ENCODE assay signal across 25 mouse cellular contexts in genomic region chr1:148797110-148797509, GRCm38 (mm10).
DNase-seq lines count a peak whose midpoint lies in the region; ATAC-seq and TF ChIP-seq lines count a peak whose summit lies in the region.
"Had no signal": no experiment of that assay in that cellular context is flagged by ENCODE, and none has a peak within 500 bp of the region (broad histone marks: within the 10 kb centered on the region; RNA-seq: fewer than 3 reads in every experiment).

No protein-coding gene starts in this region.

- no peak overlapping the region for H3K4me2 ChIP-seq in embryonic facial prominence, embryonic 11.5 days (ENCODE audit: low read depth, low read length)
- H3K4me2 ChIP-seq in midbrain, embryonic 12.5 days (replicated peaks) = no peak overlapping the region
- H3K4me2 ChIP-seq in midbrain, embryonic 11.5 days = no peak overlapping the region
- no peak overlapping the region for H3K4me2 ChIP-seq in midbrain, embryonic 16.5 days (ENCODE audit: low read length)
- no peak overlapping the region for H3K4me2 ChIP-seq in midbrain, embryonic 15.5 days
- H3K4me2 ChIP-seq: embryonic facial prominence, embryonic 13.5 days; forebrain, embryonic 12.5 days; heart, embryonic 12.5 days; heart, embryonic 15.5 days; hindbrain, embryonic 15.5 days had no signal

- peak; percentile 32 for DNase-seq in embryonic facial prominence, embryonic 11.5 days (ENCODE audit: low spot score)
- DNase-seq in embryonic facial prominence, embryonic 10.5 days (ENCODE audit: low spot score) = no peak
- DNase-seq in midbrain, embryonic 11.5 days (ENCODE audit: low spot score, missing footprints) = no peak
- DNase-seq in retina, postnatal 1 day = peak; percentile 23
- no peak for DNase-seq in left cerebral cortex, adult 2 months (ENCODE audit: extremely low spot score in 1 of 2, low spot score in 2 of 2)
- DNase-seq: adrenal gland, postnatal 10 days; cerebellum, adult 18-20 months; cerebellum, adult 9-10 months; cerebellum, postnatal 14 days; forebrain, postnatal 0 days; gastrocnemius, adult 2 months; gastrocnemius, postnatal 14 days; heart, adult 18-20 months; heart, postnatal 10 days; heart, postnatal 36 days had no signal

- H3K4me3 ChIP-seq in embryonic facial prominence, embryonic 11.5 days (ENCODE audit: low read depth, low read length) = no peak overlapping the region
- no peak overlapping the region for H3K4me3 ChIP-seq in embryonic facial prominence, embryonic 10.5 days
- no peak overlapping the region for H3K4me3 ChIP-seq in midbrain, embryonic 12.5 days
- H3K4me3 ChIP-seq in midbrain, embryonic 11.5 days (ENCODE audit: low read depth, low read length) = no peak overlapping the region
- no peak overlapping the region for H3K4me3 ChIP-seq in midbrain, embryonic 16.5 days (ENCODE audit: low read depth, low read length)
- no peak overlapping the region for H3K4me3 ChIP-seq in midbrain, embryonic 15.5 days
- H3K4me3 ChIP-seq in left cerebral cortex, adult 2 months = no peak overlapping the region
- H3K4me3 ChIP-seq: embryonic facial prominence, embryonic 13.5 days; erythroblast, embryonic 14.5 days; forebrain, embryonic 12.5 days; gastrocnemius, adult 2 months; heart, embryonic 12.5 days; heart, embryonic 15.5 days; hindbrain, embryonic 15.5 days had no signal

- no peak for TF ChIP-seq CTCF in left cerebral cortex, adult 2 months (IDR thresholded peaks at IDR 0.05)

- H3K9me3 ChIP-seq in embryonic facial prominence, embryonic 11.5 days (replicated peaks; ENCODE audit: control insufficient read depth, low read length) = no peaks in the 10 kb centered on the region
- H3K9me3 ChIP-seq in embryonic facial prominence, embryonic 10.5 days = no peaks in the 10 kb centered on the region
- H3K9me3 ChIP-seq in midbrain, embryonic 12.5 days = no peaks in the 10 kb centered on the region
- H3K9me3 ChIP-seq in midbrain, embryonic 11.5 days (ENCODE audit: control insufficient read depth, low read length) = no peaks in the 10 kb centered on the region
- no peaks in the 10 kb centered on the region for H3K9me3 ChIP-seq in midbrain, embryonic 16.5 days (replicated peaks; ENCODE audit: control insufficient read depth, low read length, poor library complexity, severe bottlenecking)
- no peaks in the 10 kb centered on the region for H3K9me3 ChIP-seq in midbrain, embryonic 15.5 days
- H3K9me3 ChIP-seq: embryonic facial prominence, embryonic 13.5 days; forebrain, embryonic 12.5 days; heart, embryonic 12.5 days; heart, embryonic 15.5 days; hindbrain, embryonic 15.5 days had no signal

- no peaks in the 10 kb centered on the region for H3K27me3 ChIP-seq in embryonic facial prominence, embryonic 11.5 days (ENCODE audit: control insufficient read depth, insufficient read depth, low read length)
- H3K27me3 ChIP-seq in embryonic facial prominence, embryonic 10.5 days (replicated peaks; ENCODE audit: low read depth, poor library complexity, severe bottlenecking) = no peaks in the 10 kb centered on the region
- H3K27me3 ChIP-seq in midbrain, embryonic 12.5 days = no peaks in the 10 kb centered on the region
- H3K27me3 ChIP-seq in midbrain, embryonic 11.5 days (ENCODE audit: control insufficient read depth, insufficient read depth, low read length) = no peaks in the 10 kb centered on the region
- no peaks in the 10 kb centered on the region for H3K27me3 ChIP-seq in midbrain, embryonic 16.5 days (ENCODE audit: control insufficient read depth, insufficient read depth, low read depth, low read length)
- H3K27me3 ChIP-seq in midbrain, embryonic 15.5 days (replicated peaks) = no peaks in the 10 kb centered on the region
- H3K27me3 ChIP-seq: embryonic facial prominence, embryonic 13.5 days; forebrain, embryonic 12.5 days; heart, embryonic 12.5 days; heart, embryonic 15.5 days; hindbrain, embryonic 15.5 days; Patski had no signal

- H3K36me3 ChIP-seq in embryonic facial prominence, embryonic 11.5 days (replicated peaks; ENCODE audit: control insufficient read depth, insufficient read depth, low read depth, low read length) = no peaks in the 10 kb centered on the region
- no peaks in the 10 kb centered on the region for H3K36me3 ChIP-seq in embryonic facial prominence, embryonic 10.5 days (replicated peaks)
- no peaks in the 10 kb centered on the region for H3K36me3 ChIP-seq in midbrain, embryonic 12.5 days
- no peaks in the 10 kb centered on the region for H3K36me3 ChIP-seq in midbrain, embryonic 11.5 days (ENCODE audit: control insufficient read depth, insufficient read depth, low read length)
- no peaks in the 10 kb centered on the region for H3K36me3 ChIP-seq in midbrain, embryonic 16.5 days (ENCODE audit: control insufficient read depth, insufficient read depth, low read length)
- no peaks in the 10 kb centered on the region for H3K36me3 ChIP-seq in midbrain, embryonic 15.5 days (replicated peaks)
- H3K36me3 ChIP-seq: embryonic facial prominence, embryonic 13.5 days; forebrain, embryonic 12.5 days; heart, embryonic 12.5 days; heart, embryonic 15.5 days; hindbrain, embryonic 15.5 days had no signal

- no peak for ATAC-seq in embryonic facial prominence, embryonic 11.5 days (replicated peaks; ENCODE audit: insufficient number of reproducible peaks, low FRiP score, low TSS enrichment, low read depth)
- ATAC-seq in midbrain, embryonic 12.5 days (ENCODE audit: low FRiP score, low read depth) = peak; percentile 52; the same call in 1 of the 2 replicates
- no peak for ATAC-seq in midbrain, embryonic 11.5 days (ENCODE audit: low FRiP score)
- peak; percentile 42; the same call in 1 of the 2 replicates for ATAC-seq in midbrain, embryonic 16.5 days
- no peak; the same call in 1 of the 2 replicates for ATAC-seq in midbrain, embryonic 15.5 days (replicated peaks)
- ATAC-seq: forebrain, postnatal 0 days; Patski had no signal

- intact Hi-C loops in left cerebral cortex, adult 2 months (cut with DNase I) = no loop called here

- no peak overlapping the region for H3K9ac ChIP-seq in embryonic facial prominence, embryonic 11.5 days (replicated peaks; ENCODE audit: low read length)
- no peak overlapping the region for H3K9ac ChIP-seq in midbrain, embryonic 12.5 days (replicated peaks)
- H3K9ac ChIP-seq in midbrain, embryonic 11.5 days (ENCODE audit: low read length) = no peak overlapping the region
- H3K9ac ChIP-seq in midbrain, embryonic 16.5 days (ENCODE audit: low read depth, low read length) = no peak overlapping the region
- no peak overlapping the region for H3K9ac ChIP-seq in midbrain, embryonic 15.5 days
- H3K9ac ChIP-seq: embryonic facial prominence, embryonic 13.5 days; forebrain, embryonic 12.5 days; forebrain, postnatal 0 days; heart, embryonic 12.5 days; heart, embryonic 15.5 days; hindbrain, embryonic 15.5 days had no signal

- H3K4me1 ChIP-seq in embryonic facial prominence, embryonic 11.5 days (ENCODE audit: control insufficient read depth, insufficient read depth, low read length) = no peaks in the 10 kb centered on the region
- H3K4me1 ChIP-seq in embryonic facial prominence, embryonic 10.5 days = no peaks in the 10 kb centered on the region
- no peaks in the 10 kb centered on the region for H3K4me1 ChIP-seq in midbrain, embryonic 12.5 days
- H3K4me1 ChIP-seq in midbrain, embryonic 11.5 days (ENCODE audit: control insufficient read depth, insufficient read depth, low read length) = no peaks in the 10 kb centered on the region
- H3K4me1 ChIP-seq in midbrain, embryonic 16.5 days (ENCODE audit: control insufficient read depth, insufficient read depth, low read length) = no peaks in the 10 kb centered on the region
- no peaks in the 10 kb centered on the region for H3K4me1 ChIP-seq in midbrain, embryonic 15.5 days
- H3K4me1 ChIP-seq: embryonic facial prominence, embryonic 13.5 days; forebrain, embryonic 12.5 days; heart, embryonic 12.5 days; heart, embryonic 15.5 days; hindbrain, embryonic 15.5 days had no signal

- no peak overlapping the region for H3K27ac ChIP-seq in embryonic facial prominence, embryonic 11.5 days (replicated peaks; ENCODE audit: low read depth, low read length)
- no peak overlapping the region for H3K27ac ChIP-seq in embryonic facial prominence, embryonic 10.5 days (replicated peaks)
- H3K27ac ChIP-seq in midbrain, embryonic 12.5 days (replicated peaks) = no peak overlapping the region
- no peak overlapping the region for H3K27ac ChIP-seq in midbrain, embryonic 11.5 days (ENCODE audit: low read depth, low read length)
- H3K27ac ChIP-seq in midbrain, embryonic 16.5 days (ENCODE audit: low read length) = no peak overlapping the region
- no peak overlapping the region for H3K27ac ChIP-seq in midbrain, embryonic 15.5 days
- no peak overlapping the region for H3K27ac ChIP-seq in left cerebral cortex, adult 2 months
- H3K27ac ChIP-seq: embryonic facial prominence, embryonic 13.5 days; forebrain, embryonic 12.5 days; gastrocnemius, adult 2 months; heart, embryonic 15.5 days; hindbrain, embryonic 15.5 days had no signal

Comparison
In these comparisons a context has a peak if more than half of its experiments do, and no peak if none do; other contexts are left out.
1. ATAC-seq: peak in midbrain, embryonic 12.5 days (single experiment) and midbrain, embryonic 16.5 days (single experiment); none in embryonic facial prominence, embryonic 11.5 days (single experiment), midbrain, embryonic 11.5 days (single experiment) and midbrain, embryonic 15.5 days (single experiment).
2. DNase-seq: peak in embryonic facial prominence, embryonic 11.5 days (single experiment) and retina, postnatal 1 day (single experiment); none in embryonic facial prominence, embryonic 10.5 days (single experiment), midbrain, embryonic 11.5 days (single experiment) and left cerebral cortex, adult 2 months (0 of 2).